Mouse (Mus musculus): ENCODE results near the gene Dot1l. TPM values are rescaled to one million over a fixed set of nuclear protein-coding genes. Genes with fewer than 3 reads are reported as not detected.
"Not testable (repeated sequence)": the region's sequence is repeated elsewhere in the genome, so short reads cannot be mapped to it uniquely, and the experiment has no call there.

The Dot1l gene
- polyA plus RNA-seq, 1 experiment: 74.8 TPM

DNA sequence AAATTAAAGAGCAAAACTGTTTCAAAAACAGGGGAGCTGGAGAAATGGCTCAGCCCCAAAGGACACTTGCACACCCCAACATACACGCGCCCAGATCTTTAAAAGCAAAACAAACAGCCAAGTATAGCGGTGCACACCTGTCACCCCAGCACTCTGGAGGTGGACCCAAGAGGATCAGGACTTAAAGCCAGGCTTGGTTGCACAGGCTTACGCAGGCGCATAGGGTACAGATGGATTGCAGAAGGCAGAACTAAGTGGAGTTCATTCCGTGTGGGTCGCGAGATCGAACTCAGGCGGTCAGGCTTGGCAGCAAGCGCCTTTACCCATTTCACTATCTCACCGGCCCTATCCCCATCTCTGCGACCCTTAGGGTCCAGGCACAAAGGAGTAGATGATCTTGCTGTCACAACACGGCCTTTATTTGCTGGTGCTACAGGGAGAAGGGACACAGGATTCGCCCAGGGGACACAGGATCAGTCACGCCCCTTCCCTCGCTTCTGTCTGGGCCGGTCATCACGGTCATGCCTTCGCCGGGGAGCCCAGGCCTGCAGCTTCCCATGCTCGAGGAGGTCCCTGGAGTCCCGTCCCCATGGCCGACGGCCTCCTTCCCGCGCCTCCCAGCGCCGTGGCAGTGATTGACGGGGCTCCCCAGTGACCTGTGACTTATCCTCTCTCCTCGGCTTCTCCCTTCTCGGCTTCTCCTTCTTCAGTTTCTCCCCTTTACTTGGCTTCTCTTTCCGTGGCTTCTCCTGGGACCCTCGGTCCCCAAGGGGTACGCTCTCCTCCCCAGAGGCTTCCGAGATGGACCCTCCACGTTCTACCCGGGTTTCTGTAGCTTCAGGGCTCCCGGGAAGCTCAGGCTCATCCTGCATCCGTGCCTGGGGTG is 53.3 kb downstream of the Dot1l start:
- DNase-seq (ENCODE audit: extremely low spot score in 1 of 2, low spot score in 1 of 2): peak in 1 of 2 experiments; percentile 52

DNA sequence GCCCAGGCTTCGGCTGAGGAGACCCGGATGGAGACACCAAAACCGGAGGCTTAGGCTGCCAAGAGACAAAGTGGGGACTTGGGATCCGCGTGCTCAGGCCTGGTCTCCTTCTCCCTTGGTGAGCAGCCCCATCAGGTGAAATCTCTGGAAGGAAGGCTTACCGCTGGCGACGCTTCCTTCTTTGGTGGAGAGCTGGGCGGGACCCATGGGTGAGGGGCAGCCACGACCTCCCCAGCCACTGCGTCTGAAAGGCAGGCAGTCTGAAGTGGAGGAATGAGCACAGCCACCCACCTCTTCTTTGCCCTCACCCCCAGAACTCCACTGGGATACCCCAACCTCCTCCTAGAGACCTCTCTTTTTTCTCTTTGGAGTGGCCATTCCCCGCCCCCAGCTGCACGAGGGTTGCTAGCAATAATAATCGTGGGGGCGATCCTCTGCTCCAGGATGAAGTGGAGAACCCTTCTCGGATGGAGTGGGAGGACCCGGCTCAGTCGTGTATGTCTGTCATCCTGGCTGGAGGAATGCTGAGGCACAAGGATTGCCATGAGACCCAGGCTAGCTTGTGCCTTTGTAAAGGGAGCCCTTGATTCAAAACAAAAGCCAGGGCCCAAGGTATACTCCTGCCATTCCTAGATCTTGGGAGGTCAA is 54.1 kb downstream of the Dot1l start:
- peak in 1 of 2 experiments; percentile 65 for DNase-seq (ENCODE audit: extremely low spot score in 1 of 2, low spot score in 1 of 2)

DNA sequence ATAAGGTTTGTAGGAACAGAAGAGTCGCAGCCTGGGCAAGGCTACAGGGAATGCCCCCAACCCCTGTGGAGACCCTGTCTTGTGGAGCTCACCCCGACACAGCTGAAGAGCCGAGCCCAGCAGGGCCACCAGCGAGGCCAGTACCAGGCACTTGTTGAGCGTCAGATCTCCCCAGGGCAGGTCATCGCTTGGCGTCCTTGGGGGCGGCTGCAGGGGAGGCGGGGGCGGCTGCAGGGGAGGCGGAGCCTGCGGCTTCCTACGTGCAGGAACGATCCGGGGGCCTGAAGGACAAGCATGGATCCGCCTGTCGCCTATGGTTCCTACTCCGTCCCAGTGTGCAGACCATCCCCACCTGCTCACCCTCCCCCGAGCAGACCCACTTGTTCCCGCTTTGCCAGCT is 55.1 kb downstream of the Dot1l start:
- DNase-seq (ENCODE audit: extremely low spot score in 1 of 2, low spot score in 1 of 2): no peak

DNA sequence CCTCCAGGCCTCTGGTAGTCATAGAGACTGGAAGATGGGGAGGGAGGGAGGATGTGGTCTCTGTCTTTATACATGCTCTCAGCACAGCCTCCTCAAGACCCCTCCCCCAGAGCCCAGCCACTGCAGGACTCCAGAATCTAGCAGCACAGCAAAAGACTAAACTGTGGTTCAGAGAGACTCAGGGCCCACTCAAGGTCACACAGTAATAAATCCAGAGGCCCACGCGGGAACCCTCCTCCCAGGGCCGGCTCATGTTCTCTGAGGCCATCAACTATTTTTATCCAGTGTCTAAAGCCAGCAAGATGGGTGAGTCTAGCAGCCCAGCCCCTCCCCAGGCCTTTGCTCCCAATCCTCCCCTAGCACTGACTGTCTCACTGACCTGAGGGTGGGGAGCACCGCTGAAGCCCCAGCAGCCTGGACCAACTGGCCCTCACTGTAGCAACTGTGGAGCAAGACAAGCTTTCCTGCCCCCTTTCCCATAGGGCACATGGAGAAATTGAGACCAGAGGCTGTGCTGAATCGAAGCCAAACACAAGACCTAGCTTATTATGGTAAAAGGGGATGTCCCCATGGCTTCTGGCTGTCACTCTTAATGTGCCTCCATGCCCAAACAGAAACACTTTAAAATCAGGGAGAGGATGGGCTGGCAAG is 57.5 kb downstream of the Dot1l start:
- DNase-seq (ENCODE audit: extremely low spot score in 1 of 2, low spot score in 1 of 2): no peak

DNA sequence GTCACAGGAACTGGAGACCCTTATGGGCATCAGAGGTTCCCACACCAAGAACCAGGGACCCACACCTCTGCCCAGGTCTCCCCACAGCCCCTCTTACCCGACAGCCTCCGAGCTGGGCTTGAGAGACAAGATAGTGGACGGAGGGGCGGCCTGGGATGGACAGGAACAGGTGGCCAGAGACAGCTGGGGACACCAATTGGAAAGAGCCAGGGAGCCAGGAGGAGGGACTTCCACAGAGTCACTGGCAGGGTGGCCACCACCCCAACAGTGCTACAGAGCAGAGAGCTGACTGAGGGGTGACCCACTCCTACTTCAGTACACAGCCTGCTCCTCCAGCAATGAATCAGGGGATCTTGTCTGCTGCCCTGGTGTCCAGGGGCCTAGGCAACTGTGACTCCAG is 58.4 kb downstream of the Dot1l start, which contains the start of gene Jsrp1:
TSS of gene Jsrp1 (minus strand) at position 133 of the 400 bp plus-strand sequence.
- DNase-seq (ENCODE audit: extremely low spot score in 1 of 2, low spot score in 1 of 2): no peak

DNA sequence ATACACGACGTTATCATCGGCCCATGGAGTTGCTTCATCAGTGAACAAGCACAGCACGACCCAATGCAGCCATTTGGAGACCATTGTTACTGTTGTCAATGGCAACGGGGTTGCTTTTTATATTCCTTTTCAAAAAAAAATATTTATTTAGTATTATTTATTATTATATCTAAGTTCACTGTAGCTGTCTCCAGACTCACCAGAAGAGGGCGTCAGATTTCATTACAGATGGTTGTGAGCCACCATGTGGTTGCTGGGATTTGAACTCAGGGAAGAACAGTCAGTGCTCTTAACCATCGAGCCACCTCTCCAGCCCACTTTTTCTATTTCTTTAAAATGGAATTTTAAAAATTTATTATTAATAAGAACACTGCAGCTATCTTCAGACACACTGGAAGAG is 59.8 kb downstream of the Dot1l start:
- DNase-seq (ENCODE audit: extremely low spot score in 1 of 2, low spot score in 1 of 2): no peak

DNA sequence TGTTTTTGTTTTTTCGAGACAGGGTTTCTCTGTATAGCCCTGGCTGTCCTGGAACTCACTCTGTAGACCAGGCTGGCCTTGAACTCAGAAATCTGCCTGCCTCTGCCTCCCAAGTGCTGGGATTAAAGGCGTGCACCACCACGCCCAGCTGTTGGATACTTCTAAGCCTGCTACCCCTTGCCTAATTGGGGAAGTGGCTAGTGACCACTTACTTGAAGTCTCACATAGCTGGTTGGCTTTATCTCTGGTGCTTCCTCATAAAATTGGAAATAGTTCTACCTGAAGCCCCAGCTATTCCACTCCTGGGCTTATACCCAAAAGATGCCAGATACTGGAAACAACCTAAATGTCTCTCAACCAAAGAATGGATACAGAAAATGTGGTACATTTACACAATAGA is 61.3 kb downstream of the Dot1l start:
- DNase-seq (ENCODE audit: extremely low spot score in 1 of 2, low spot score in 1 of 2): not testable (repeated sequence)

DNA sequence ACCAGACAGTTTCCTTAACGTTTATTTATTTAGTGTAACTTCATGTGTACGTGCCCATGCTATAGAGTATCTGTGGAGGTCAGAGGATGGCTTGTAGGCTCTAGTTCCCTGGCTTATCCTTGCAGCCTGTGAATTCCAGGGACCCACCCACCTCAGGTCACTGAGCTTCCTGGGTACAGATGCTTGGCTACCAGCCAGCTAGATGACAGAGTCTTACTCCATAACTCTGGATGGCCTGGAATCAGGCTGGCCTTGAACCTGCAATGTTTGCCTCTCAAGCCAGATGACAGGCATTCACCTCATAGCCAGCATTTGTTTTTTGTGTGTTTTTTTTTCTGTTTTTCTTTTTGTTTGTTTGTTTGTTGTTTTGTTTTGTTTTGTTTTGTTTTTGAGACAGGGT is 62.2 kb downstream of the Dot1l start:
- DNase-seq (ENCODE audit: extremely low spot score in 1 of 2, low spot score in 1 of 2): no peak

DNA sequence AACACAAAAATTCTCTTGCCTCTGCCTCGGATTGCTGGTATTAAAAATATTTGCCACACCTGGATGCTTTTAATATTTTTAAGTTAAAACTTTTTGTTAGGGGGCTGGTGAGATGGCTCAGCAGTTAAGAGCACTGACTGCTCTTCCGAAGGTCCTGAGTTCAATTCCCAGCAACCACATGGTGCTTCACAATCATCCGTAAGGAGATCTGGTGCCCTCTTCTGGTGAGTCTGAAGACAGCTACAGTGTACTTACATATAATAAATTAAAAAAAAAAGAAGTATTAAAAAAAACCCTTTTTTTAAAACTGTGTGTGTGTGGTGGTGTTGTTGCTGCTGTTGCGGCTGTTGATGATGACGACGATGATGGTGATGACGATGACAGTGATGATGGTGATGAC is 62.9 kb downstream of the Dot1l start:
- DNase-seq (ENCODE audit: extremely low spot score in 1 of 2, low spot score in 1 of 2): not testable (repeated sequence)

DNA sequence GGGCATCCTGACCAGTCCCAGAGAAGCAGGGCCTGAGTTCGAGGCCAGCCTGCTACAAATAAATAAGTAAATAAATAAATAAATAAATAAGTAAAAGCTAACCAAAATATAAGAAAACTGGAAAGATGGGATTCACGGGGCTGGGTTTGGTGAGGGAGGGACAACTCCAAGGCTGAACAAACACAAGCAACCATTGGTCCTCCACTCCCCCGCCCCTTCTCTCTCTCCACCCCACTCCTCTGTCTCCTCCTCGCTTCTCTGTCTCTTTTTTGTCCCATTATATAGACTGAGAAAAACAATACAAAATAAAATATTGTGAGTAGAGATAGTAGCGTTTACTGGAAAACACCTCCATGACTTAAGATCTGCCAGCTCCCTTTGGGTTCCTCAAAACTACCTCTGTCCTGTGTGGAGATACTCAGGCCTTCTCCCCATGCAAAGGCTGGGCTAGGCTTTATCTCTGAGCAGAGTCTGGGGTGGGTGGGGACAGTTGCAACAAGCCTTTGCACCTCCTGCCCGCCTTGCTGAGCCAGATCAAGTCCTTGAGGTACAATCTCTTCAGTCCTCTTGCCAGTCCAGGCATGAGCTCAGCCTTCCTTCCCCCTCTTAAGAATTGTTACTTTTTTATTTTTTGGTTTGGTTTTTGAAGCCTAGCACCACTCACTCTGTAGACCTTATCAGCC is 63.7 kb downstream of the Dot1l start:
- DNase-seq (ENCODE audit: extremely low spot score in 1 of 2, low spot score in 1 of 2): no peak

DNA sequence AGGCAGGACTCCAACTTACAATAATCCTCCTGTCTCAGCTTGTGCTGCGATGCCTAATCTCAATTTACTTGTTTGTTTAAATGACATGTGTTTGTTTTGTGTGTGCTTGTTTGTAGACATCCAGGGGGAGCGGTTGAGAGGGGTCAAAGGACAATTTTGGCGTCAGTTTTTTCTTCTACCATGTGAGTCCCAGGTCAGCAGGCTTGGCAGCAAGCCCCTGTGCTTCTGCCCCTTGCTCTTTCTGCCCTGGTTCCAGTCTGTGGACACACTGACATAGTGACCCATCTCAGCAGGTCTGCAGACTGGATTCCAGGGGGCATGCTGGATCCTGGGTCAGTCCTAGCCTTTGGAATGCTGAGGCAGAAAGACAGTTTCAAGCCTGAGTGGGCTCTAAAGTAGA is 64.4 kb downstream of the Dot1l start:
- no peak for DNase-seq (ENCODE audit: extremely low spot score in 1 of 2, low spot score in 1 of 2)

DNA sequence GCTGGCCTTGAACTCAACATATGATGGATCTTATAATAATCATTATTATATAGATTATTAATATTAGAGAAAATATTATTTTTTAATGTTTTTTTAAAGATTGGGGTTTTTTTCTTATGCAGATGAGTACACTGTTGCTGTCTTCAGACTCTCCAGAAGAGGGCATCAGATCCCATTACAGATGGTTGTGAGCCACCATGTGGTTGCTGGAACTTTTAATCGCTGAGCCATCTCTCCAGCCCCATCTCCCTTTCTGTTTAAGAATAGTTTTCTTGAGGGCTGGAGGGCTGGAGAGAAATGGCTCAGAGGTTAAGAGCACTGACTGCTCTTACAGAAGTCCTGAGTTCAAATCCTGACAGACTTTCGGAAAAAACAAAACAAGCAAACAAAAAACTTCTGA is 67.0 kb downstream of the Dot1l start:
- DNase-seq (ENCODE audit: extremely low spot score in 1 of 2, low spot score in 1 of 2): peak in 1 of 2 experiments; percentile 55

DNA sequence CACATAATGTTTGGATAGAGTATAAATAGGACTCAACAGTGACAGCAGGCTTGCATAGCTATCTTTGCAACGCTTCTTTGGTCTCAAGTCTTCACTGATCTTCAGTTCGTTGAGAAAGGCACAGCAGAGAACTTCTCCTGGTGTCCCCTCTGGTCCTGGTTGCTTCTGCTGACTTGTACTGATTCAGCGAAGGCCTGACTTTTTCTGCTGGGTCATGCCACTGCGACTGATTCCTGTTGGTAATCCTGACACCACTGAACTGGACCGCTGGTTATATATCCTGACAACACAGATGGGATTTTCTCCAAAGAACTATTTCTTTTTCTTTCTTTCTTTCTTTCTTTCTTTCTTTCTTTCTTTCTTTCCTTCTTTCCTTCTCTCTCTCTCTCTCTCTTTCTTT is 67.5 kb downstream of the Dot1l start:
- no peak for DNase-seq (ENCODE audit: extremely low spot score in 1 of 2, low spot score in 1 of 2)

DNA sequence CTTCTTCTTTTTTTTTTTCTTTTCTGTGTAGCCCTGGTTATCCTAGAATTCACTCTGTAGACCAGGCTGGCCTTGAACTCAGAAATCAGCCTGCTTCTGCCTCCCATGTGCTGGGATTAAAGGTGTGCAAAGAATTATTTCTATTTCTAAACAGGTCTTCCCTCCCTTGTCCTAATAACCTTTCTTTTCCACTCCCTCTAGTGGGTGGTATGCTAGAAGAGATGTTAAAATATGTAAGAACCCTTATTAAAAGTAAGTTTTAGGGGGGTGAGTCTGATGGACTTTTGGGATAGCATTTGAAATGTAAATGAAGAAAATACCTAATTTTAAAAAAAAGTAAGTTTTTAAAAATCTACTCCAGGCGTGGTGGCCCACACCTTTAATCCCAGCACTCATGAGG is 68.3 kb downstream of the Dot1l start:
- DNase-seq (ENCODE audit: extremely low spot score in 1 of 2, low spot score in 1 of 2): no peak

DNA sequence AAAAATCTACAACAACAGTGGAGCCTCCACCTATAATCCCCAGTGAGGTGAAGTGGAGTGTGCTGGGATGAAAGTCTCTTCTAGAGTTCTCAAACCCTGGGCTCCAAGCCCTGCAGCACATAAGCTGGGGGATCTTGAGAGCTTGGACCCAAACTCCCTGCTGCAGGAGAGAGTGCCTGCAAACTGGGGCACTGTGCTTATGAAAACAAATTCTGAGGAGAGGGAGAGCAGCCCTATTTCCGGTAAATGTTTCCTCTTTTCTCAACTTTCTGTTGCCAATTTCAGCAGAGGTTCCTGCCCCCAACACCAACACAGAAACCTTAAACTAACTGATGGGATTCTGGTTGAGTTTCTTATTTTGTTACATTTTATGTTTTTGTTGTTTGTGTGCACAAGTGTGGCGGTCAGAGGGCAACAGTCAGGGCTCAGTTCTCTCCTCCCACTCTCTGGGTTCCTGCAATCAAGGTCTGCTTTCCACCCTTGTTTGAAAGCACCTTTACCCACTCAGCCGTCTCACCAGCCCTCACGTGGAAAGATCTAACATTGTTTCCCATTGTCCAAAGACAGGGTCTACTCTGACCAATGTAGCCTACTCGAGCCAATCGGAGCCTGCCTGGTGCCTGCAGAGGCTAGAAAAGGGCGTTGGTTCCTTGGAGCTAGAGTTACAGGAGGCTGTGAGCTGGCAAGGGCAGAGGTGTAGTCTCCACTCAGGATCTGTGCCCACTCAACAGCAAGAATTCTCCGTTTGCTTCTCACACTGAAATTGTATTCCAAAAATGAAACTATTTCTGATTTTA is 69.0 kb downstream of the Dot1l start:
- no peak for DNase-seq (ENCODE audit: extremely low spot score in 1 of 2, low spot score in 1 of 2)

DNA sequence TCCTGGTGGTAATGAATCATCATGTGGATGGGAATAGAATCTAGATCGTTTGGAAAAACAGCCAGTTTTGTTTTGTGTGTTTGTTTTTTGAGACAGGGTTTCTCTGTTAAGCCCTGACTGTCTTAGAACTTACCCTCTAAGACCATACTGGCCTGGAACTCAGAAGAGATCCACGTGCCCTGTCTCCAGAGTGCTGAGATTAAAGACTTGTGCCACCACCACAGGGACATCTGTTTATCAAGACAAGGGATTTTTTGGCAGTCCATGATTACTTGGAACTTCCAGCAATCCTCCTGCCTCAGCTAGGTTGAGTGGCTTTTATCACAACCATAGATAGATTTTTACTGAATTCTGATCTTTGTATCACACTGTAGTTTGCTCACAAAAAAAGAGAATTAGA is 69.8 kb downstream of the Dot1l start:
- no peak for DNase-seq (ENCODE audit: extremely low spot score in 1 of 2, low spot score in 1 of 2)

DNA sequence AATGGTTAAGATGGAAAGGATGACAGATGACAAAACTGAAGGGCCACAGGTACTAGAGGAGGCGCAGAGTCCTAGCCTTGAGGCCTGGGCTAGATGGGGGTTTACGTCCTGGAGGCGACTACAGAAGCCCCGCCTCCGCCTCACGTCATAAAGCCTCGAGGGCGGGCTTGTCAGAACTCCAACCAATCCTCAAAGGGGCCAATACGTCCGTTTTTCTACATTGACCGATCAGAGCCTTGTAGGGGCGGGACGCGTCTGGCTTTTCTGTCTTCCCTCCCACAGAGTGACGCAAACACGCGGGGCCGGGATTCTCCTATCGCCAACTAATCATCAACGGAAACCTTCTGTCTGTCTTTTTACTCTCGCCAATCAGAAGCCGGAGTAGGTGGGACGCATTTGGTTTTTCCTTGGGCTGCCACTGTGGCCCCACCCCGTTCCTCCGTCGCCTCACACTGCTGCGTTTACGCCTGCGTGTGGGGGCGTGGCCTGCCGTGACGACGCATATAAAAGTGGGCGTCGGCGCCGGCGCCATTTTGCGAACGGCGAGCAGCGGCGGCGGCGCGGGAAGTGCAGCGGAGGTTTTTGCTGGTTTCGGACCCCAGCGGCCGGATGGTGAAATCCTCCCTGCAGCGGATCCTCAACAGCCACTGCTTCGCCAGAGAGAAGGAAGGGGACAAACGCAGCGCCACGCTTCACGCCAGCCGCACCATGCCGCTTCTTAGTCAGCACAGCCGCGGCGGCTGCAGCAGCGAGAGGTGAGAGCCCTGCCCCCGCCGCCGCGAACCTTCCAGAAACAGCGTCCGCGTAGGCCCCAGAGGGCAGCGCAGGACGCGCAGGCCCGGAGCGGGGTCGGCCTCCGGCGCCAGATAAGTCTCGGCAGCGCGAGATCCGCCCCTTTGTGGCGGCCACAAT is 71.4 kb downstream of the Dot1l start, which contains the start of gene Oaz1:
TSS of gene Oaz1 (plus strand) at position 506 of the 912 bp plus-strand sequence.
- DNase-seq (ENCODE audit: extremely low spot score in 1 of 2, low spot score in 1 of 2): peak; percentile 100

DNA sequence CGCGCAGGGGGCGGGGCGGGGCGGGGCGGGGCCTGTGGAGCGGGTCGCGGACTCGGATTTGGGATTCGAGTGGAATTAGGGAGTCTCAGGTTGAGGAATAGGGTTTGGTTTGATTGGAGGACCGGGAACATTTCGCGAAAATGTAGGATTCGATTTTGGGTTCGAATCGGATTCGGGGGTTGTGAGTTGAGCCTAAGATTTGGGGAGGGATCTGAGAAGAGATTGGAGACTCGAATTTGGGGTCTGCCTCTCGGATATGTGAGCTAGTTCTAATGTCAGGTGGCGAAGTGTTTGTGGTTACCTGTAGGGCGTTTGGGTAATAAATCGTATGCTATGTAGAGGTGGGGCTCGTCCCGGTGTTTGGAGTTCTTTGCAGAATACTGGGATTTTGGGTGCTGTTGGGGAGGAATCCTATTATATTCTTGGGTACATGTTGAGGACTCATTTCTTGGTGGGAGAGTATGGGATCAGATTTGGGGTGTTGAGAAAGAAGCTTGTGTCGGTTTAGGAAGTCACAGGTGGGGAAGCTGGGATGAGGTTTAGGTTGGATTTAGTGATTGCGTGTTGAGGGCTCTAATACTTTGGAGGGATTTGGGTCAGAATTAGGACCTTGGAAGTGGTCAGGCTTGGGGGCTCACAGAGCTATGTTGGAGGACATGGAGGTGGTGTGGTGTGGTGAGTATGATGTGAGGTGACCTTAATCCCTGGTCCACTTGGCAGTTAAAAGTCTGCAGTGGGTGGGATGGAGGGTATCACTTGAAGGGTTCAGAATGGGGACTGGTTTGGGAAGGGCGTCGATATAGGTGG is 72.3 kb downstream of the Dot1l start:
- DNase-seq (ENCODE audit: extremely low spot score in 1 of 2, low spot score in 1 of 2): no peak

Data from frontal cortex, adult 2 months (tissue).